Mouse (Mus musculus) telencephalon, adult 2 months (tissue): ENCODE data around the gene Abcf1.
A peak's percentile ranks its signal among the peaks of the same experiment; 100 is the strongest.
"Not testable (repeated sequence)": the region's sequence is repeated elsewhere in the genome, so short reads cannot be mapped to it uniquely, and the experiment has no call there.

Experiments
- DNase-seq: peaks from one replicate; pipeline ENCODE4 v3.0.0-alpha.2; 2011; ENCODE audit warnings: low read depth, low spot score

The Abcf1 gene

GRCm38 (mm10) chr17:35969418-35970389 lies at the start of gene Abcf1:
TSS of gene Abcf1 (minus strand) at chr17:35969761.
- DNase-seq = peak; percentile 92

- no peak for DNase-seq
These were observed 49.4 kb upstream of the Abcf1 start for GRCm38 (mm10) chr17:36018979-36019378.

- no peak for DNase-seq
These were observed 47.5 kb upstream of the Abcf1 start for GRCm38 (mm10) chr17:36017046-36017445.

- no peak for DNase-seq
These were observed 45.4 kb upstream of the Abcf1 start for GRCm38 (mm10) chr17:36014977-36015376.

GRCm38 (mm10) chr17:36004409-36004808 lies 34.8 kb upstream of the Abcf1 start:
- not testable (repeated sequence) for DNase-seq

- DNase-seq = no peak
These were observed 33.8 kb upstream of the Abcf1 start for GRCm38 (mm10) chr17:36003331-36003730.

- DNase-seq = no peak
These were observed 32.4 kb upstream of the Abcf1 start for GRCm38 (mm10) chr17:36001966-36002365.

- no peak for DNase-seq
These were observed 31.7 kb upstream of the Abcf1 start for GRCm38 (mm10) chr17:36001121-36001897.

GRCm38 (mm10) chr17:36000349-36000748 lies 30.8 kb upstream of the Abcf1 start:
- DNase-seq = no peak

GRCm38 (mm10) chr17:35999356-35999755 lies 29.8 kb upstream of the Abcf1 start:
- DNase-seq = no peak

GRCm38 (mm10) chr17:35998545-35999305 lies 29.2 kb upstream of the Abcf1 start:
- DNase-seq = no peak

- DNase-seq = no peak
These were observed 28.4 kb upstream of the Abcf1 start for GRCm38 (mm10) chr17:35997713-35998510.

GRCm38 (mm10) chr17:35996949-35997348 lies 27.4 kb upstream of the Abcf1 start:
- peak; percentile 91 for DNase-seq

- DNase-seq = no peak
These were observed 25.3 kb upstream of the Abcf1 start for GRCm38 (mm10) chr17:35994879-35995240.

- peak; percentile 90 for DNase-seq
These were observed 24.8 kb upstream of the Abcf1 start for GRCm38 (mm10) chr17:35994175-35994878.

- DNase-seq = peak; percentile 69
These were observed 24.1 kb upstream of the Abcf1 start for GRCm38 (mm10) chr17:35993675-35994074.

- DNase-seq = no peak
These were observed 22.2 kb upstream of the Abcf1 start for GRCm38 (mm10) chr17:35991781-35992180.

GRCm38 (mm10) chr17:35981776-35982175 lies 12.2 kb upstream of the Abcf1 start:
- no peak for DNase-seq

- no peak for DNase-seq
These were observed 10.8 kb upstream of the Abcf1 start for GRCm38 (mm10) chr17:35980363-35980754.
